Mouse (Mus musculus): ENCODE measurements around the gene Polr3h. TPM values are rescaled to one million over a fixed set of nuclear protein-coding genes. Genes with fewer than 3 reads are reported as not detected.
A peak's percentile ranks its signal among the peaks of the same experiment; 100 is the strongest.

Gene Polr3h
- total and polyA plus RNA-seq, 3 experiments = 8.4 to 36.8 (median 25.0) TPM

- ATAC-seq (ENCODE audit: extremely low read depth, insufficient number of reproducible peaks, low FRiP score, poor library complexity, severe bottlenecking) (no peak), DNase-seq (ENCODE audit: low spot score) (no peak)
- Histone ChIP-seq H3K27me3 (ENCODE audit: insufficient read depth, low read length) (peaks cover 26% of the 10 kb centered on the region), H3K4me3 (ENCODE audit: low read depth, low read length) (peak overlapping the region; percentile 81; the same call in 1 of the 2 replicates), H3K9me3 (replicated peaks) (no peaks in the 10 kb centered on the region), H3K36me3 (replicated peaks) (peaks cover 33% of the 10 kb centered on the region), H3K4me1 (ENCODE audit: insufficient read depth, low read depth, low read length) (peaks cover 49% of the 10 kb centered on the region)
- no peak for TF ChIP-seq TAL1 (conservative IDR thresholded peaks at IDR 0.05; ENCODE audit: low read depth, low read length)
- no peak for TF ChIP-seq POLR2AphosphoS5 (IDR thresholded peaks at IDR 0.05; ENCODE audit: insufficient replicate concordance, low read depth, low read length)
- TF ChIP-seq GATA1 (IDR thresholded peaks at IDR 0.05; ENCODE audit: borderline replicate concordance, low read length) = no peak
- no peak for TF ChIP-seq CTCF (IDR thresholded peaks at IDR 0.05; ENCODE audit: low read depth, low read length)
- TF ChIP-seq GATA2 (IDR thresholded peaks at IDR 0.05; ENCODE audit: borderline replicate concordance, low read depth, low read length) = no peak
These were observed 394 bp upstream of the Polr3h start for GRCm38 (mm10) chr15:81926446-81926822.

GRCm38 (mm10) chr15:81924933-81925332, 1.1 kb downstream of the Polr3h start:
- Histone ChIP-seq H3K36me3 (replicated peaks) (peaks cover 46% of the 10 kb centered on the region), H3K27me3 (ENCODE audit: insufficient read depth, low read length) (peaks cover 17% of the 10 kb centered on the region), H3K4me3 (ENCODE audit: low read depth, low read length) (peak overlapping the region; percentile 81), H3K4me1 (ENCODE audit: insufficient read depth, low read depth, low read length) (peaks cover 51% of the 10 kb centered on the region), H3K9me3 (replicated peaks) (no peaks in the 10 kb centered on the region)
- DNase-seq (ENCODE audit: low spot score) = no peak
- ATAC-seq (ENCODE audit: extremely low read depth, insufficient number of reproducible peaks, low FRiP score, poor library complexity, severe bottlenecking) = no peak
- TF ChIP-seq POLR2AphosphoS5 (IDR thresholded peaks at IDR 0.05; ENCODE audit: insufficient replicate concordance, low read depth, low read length) (no peak), GATA1 (IDR thresholded peaks at IDR 0.05; ENCODE audit: borderline replicate concordance, low read length) (no peak), GATA2 (IDR thresholded peaks at IDR 0.05; ENCODE audit: borderline replicate concordance, low read depth, low read length) (no peak), TAL1 (conservative IDR thresholded peaks at IDR 0.05; ENCODE audit: low read depth, low read length) (no peak), CTCF (IDR thresholded peaks at IDR 0.05; ENCODE audit: low read depth, low read length) (no peak)

GRCm38 (mm10) chr15:81921255-81921654, 4.8 kb downstream of the Polr3h start:
- peaks cover 44% of the 10 kb centered on the region for H3K4me1 ChIP-seq (ENCODE audit: insufficient read depth, low read depth, low read length)
- peaks cover 82% of the 10 kb centered on the region for H3K36me3 ChIP-seq (replicated peaks)
- H3K27me3 ChIP-seq (ENCODE audit: insufficient read depth, low read length) = no peaks in the 10 kb centered on the region
- TF ChIP-seq CTCF (IDR thresholded peaks at IDR 0.05; ENCODE audit: low read depth, low read length) (no peak), TAL1 (conservative IDR thresholded peaks at IDR 0.05; ENCODE audit: low read depth, low read length) (no peak), POLR2AphosphoS5 (IDR thresholded peaks at IDR 0.05; ENCODE audit: insufficient replicate concordance, low read depth, low read length) (no peak), GATA2 (IDR thresholded peaks at IDR 0.05; ENCODE audit: borderline replicate concordance, low read depth, low read length) (no peak), GATA1 (IDR thresholded peaks at IDR 0.05; ENCODE audit: borderline replicate concordance, low read length) (no peak)
- no peak for ATAC-seq (ENCODE audit: extremely low read depth, insufficient number of reproducible peaks, low FRiP score, poor library complexity, severe bottlenecking)
- no peak overlapping the region for H3K4me3 ChIP-seq (ENCODE audit: low read depth, low read length)
- no peak for DNase-seq (ENCODE audit: low spot score)
- no peaks in the 10 kb centered on the region for H3K9me3 ChIP-seq (replicated peaks)

- Histone ChIP-seq H3K4me3 (ENCODE audit: low read depth, low read length) (no peak overlapping the region), H3K4me1 (ENCODE audit: insufficient read depth, low read depth, low read length) (peaks cover 41% of the 10 kb centered on the region), H3K9me3 (replicated peaks) (no peaks in the 10 kb centered on the region), H3K27me3 (ENCODE audit: insufficient read depth, low read length) (no peaks in the 10 kb centered on the region), H3K36me3 (replicated peaks) (peaks cover 88% of the 10 kb centered on the region)
- no peak for TF ChIP-seq POLR2AphosphoS5 (IDR thresholded peaks at IDR 0.05; ENCODE audit: insufficient replicate concordance, low read depth, low read length)
- TF ChIP-seq CTCF (IDR thresholded peaks at IDR 0.05; ENCODE audit: low read depth, low read length) = no peak
- no peak for TF ChIP-seq GATA1 (IDR thresholded peaks at IDR 0.05; ENCODE audit: borderline replicate concordance, low read length)
- no peak for TF ChIP-seq GATA2 (IDR thresholded peaks at IDR 0.05; ENCODE audit: borderline replicate concordance, low read depth, low read length)
- TF ChIP-seq TAL1 (conservative IDR thresholded peaks at IDR 0.05; ENCODE audit: low read depth, low read length) = no peak
- DNase-seq (ENCODE audit: low spot score) (no peak), ATAC-seq (ENCODE audit: extremely low read depth, insufficient number of reproducible peaks, low FRiP score, poor library complexity, severe bottlenecking) (no peak)
These were observed 5.4 kb downstream of the Polr3h start for GRCm38 (mm10) chr15:81920546-81921217.

GRCm38 (mm10) chr15:81919062-81919461, 7.0 kb downstream of the Polr3h start:
- DNase-seq (ENCODE audit: low spot score) = no peak

GRCm38 (mm10) chr15:81917621-81918463, 8.2 kb downstream of the Polr3h start:
- TF ChIP-seq GATA2 (IDR thresholded peaks at IDR 0.05; ENCODE audit: borderline replicate concordance, low read depth, low read length) (no peak), CTCF (IDR thresholded peaks at IDR 0.05; ENCODE audit: low read depth, low read length) (peak; percentile 85)
- no peak for ATAC-seq (ENCODE audit: extremely low read depth, insufficient number of reproducible peaks, low FRiP score, poor library complexity, severe bottlenecking)
- peak; percentile 65 for DNase-seq (ENCODE audit: low spot score)
- H3K36me3 ChIP-seq (replicated peaks) = peaks cover 97% of the 10 kb centered on the region
- no peaks in the 10 kb centered on the region for H3K27me3 ChIP-seq (ENCODE audit: insufficient read depth, low read length)
- H3K9me3 ChIP-seq (replicated peaks) = no peaks in the 10 kb centered on the region
- H3K4me1 ChIP-seq (ENCODE audit: insufficient read depth, low read depth, low read length) = peaks cover 38% of the 10 kb centered on the region
- no peak overlapping the region for H3K4me3 ChIP-seq (ENCODE audit: low read depth, low read length)

More at GRCm38 (mm10) chr15:81919062-81919461, 7.0 kb downstream of the Polr3h start:
- Histone ChIP-seq H3K4me3 (ENCODE audit: low read depth, low read length) (no peak overlapping the region), H3K27me3 (ENCODE audit: insufficient read depth, low read length) (no peaks in the 10 kb centered on the region), H3K36me3 (replicated peaks) (peaks cover 95% of the 10 kb centered on the region), H3K4me1 (ENCODE audit: insufficient read depth, low read depth, low read length) (peaks cover 38% of the 10 kb centered on the region), H3K9me3 (replicated peaks) (no peaks in the 10 kb centered on the region)
- ATAC-seq (ENCODE audit: extremely low read depth, insufficient number of reproducible peaks, low FRiP score, poor library complexity, severe bottlenecking) = no peak
- TF ChIP-seq TAL1 (conservative IDR thresholded peaks at IDR 0.05; ENCODE audit: low read depth, low read length) (no peak), GATA1 (IDR thresholded peaks at IDR 0.05; ENCODE audit: borderline replicate concordance, low read length) (no peak), GATA2 (IDR thresholded peaks at IDR 0.05; ENCODE audit: borderline replicate concordance, low read depth, low read length) (no peak), POLR2AphosphoS5 (IDR thresholded peaks at IDR 0.05; ENCODE audit: insufficient replicate concordance, low read depth, low read length) (no peak), CTCF (IDR thresholded peaks at IDR 0.05; ENCODE audit: low read depth, low read length) (no peak)
